Mouse (Mus musculus): ENCODE results near the gene Saxo1. TPM values are rescaled to one million over a fixed set of nuclear protein-coding genes. Genes with fewer than 3 reads are reported as not detected.
A peak's percentile ranks its signal among the peaks of the same experiment; 100 is the strongest.

Saxo1 gene
- not detected for total RNA-seq (2021)
- long read RNA-seq, result 0 reads

GRCm38 (mm10) chr4:86558228-86558627, at the start of gene Saxo1:
TSS of gene Saxo1 (minus strand) at chr4:86558328.
- no peak for DNase-seq (ENCODE audit: low spot score in 2 of 2)

GRCm38 (mm10) chr4:86591304-86591703, 33.2 kb upstream of the Saxo1 start:
- no peak for DNase-seq (ENCODE audit: low spot score in 2 of 2)

- no peak for DNase-seq (ENCODE audit: low spot score in 2 of 2)
Measured at GRCm38 (mm10) chr4:86588236-86588635, 30.1 kb upstream of the Saxo1 start.

GRCm38 (mm10) chr4:86580591-86580990, 22.5 kb upstream of the Saxo1 start:
- DNase-seq (ENCODE audit: low spot score in 2 of 2), result no peak

GRCm38 (mm10) chr4:86580056-86580455, 21.9 kb upstream of the Saxo1 start:
- no peak for DNase-seq (ENCODE audit: low spot score in 2 of 2)

GRCm38 (mm10) chr4:86576630-86577225, 18.6 kb upstream of the Saxo1 start:
- no peak for DNase-seq (ENCODE audit: low spot score in 2 of 2)

- peak; percentile 34 to 43 for DNase-seq (ENCODE audit: low spot score in 2 of 2)
Measured at GRCm38 (mm10) chr4:86576120-86576541, 18.0 kb upstream of the Saxo1 start.

GRCm38 (mm10) chr4:86575283-86575983, 17.3 kb upstream of the Saxo1 start, which contains the start of gene Rraga:
TSS of gene Rraga (plus strand) at chr4:86575668.
- DNase-seq (ENCODE audit: low spot score in 2 of 2), result peak; percentile 96

GRCm38 (mm10) chr4:86574939-86575282, 16.8 kb upstream of the Saxo1 start:
- peak in 1 of 2 experiments; percentile 14 for DNase-seq (ENCODE audit: low spot score in 2 of 2)

- no peak for DNase-seq (ENCODE audit: low spot score in 2 of 2)
Measured at GRCm38 (mm10) chr4:86561061-86561460, 2.9 kb upstream of the Saxo1 start.

- no peak for DNase-seq (ENCODE audit: low spot score in 2 of 2)
Measured at GRCm38 (mm10) chr4:86559006-86559405, 878 bp upstream of the Saxo1 start.

GRCm38 (mm10) chr4:86557371-86557770, 757 bp downstream of the Saxo1 start:
- no peak for DNase-seq (ENCODE audit: low spot score in 2 of 2)

- no peak for DNase-seq (ENCODE audit: low spot score in 2 of 2)
Measured at GRCm38 (mm10) chr4:86555035-86555707, 3.0 kb downstream of the Saxo1 start.

GRCm38 (mm10) chr4:86548332-86548731, 9.8 kb downstream of the Saxo1 start:
- DNase-seq (ENCODE audit: low spot score in 2 of 2), result no peak

- DNase-seq (ENCODE audit: low spot score in 2 of 2), result no peak
Measured at GRCm38 (mm10) chr4:86545615-86546014, 12.5 kb downstream of the Saxo1 start.

- no peak for DNase-seq (ENCODE audit: low spot score in 2 of 2)
Measured at GRCm38 (mm10) chr4:86543999-86544398, 14.1 kb downstream of the Saxo1 start.

GRCm38 (mm10) chr4:86541573-86541972, 16.6 kb downstream of the Saxo1 start:
- DNase-seq (ENCODE audit: low spot score in 2 of 2), result no peak

GRCm38 (mm10) chr4:86538936-86539335, 19.2 kb downstream of the Saxo1 start:
- DNase-seq (ENCODE audit: low spot score in 2 of 2), result no peak

GRCm38 (mm10) chr4:86537972-86538371, 20.2 kb downstream of the Saxo1 start:
- DNase-seq (ENCODE audit: low spot score in 2 of 2), result no peak

- no peak for DNase-seq (ENCODE audit: low spot score in 2 of 2)
Measured at GRCm38 (mm10) chr4:86534091-86534481, 24.0 kb downstream of the Saxo1 start.

- DNase-seq (ENCODE audit: low spot score in 2 of 2), result no peak
Measured at GRCm38 (mm10) chr4:86533406-86534090, 24.6 kb downstream of the Saxo1 start.

GRCm38 (mm10) chr4:86529161-86529560, 29.0 kb downstream of the Saxo1 start:
- DNase-seq (ENCODE audit: low spot score in 2 of 2), result no peak

Measured in layer of hippocampus, postnatal 10 days (tissue).